Mouse (Mus musculus): ENCODE data around the gene Smg1. TPM values are rescaled to one million over a fixed set of nuclear protein-coding genes. Genes with fewer than 3 reads are reported as not detected.
"Not testable (repeated sequence)": the region's sequence is repeated elsewhere in the genome, so short reads cannot be mapped to it uniquely, and the experiment has no call there.

Smg1 gene
- total RNA-seq, 2 experiments from 2014 or later = 82.4 to 85.4 TPM

GRCm38 (mm10) chr7:118179782-118180181 lies 63.7 kb downstream of the Smg1 start:
- no peak for TF ChIP-seq CTCF (IDR thresholded peaks at IDR 0.05)
- intact Hi-C loops (cut with DNase I) = loop anchor here (10.0 kb wide), 1 partner anchor 115 kb away; no protein-coding TSS in a partner anchor
- Histone ChIP-seq H3K4me3 (no peak overlapping the region), H3K27ac (no peak overlapping the region)
- DNase-seq (ENCODE audit: extremely low spot score in 1 of 2, low spot score in 2 of 2) = no peak

- no peak for DNase-seq (ENCODE audit: extremely low spot score in 1 of 2, low spot score in 2 of 2)
- no peak for TF ChIP-seq CTCF (IDR thresholded peaks at IDR 0.05)
- intact Hi-C loops (cut with DNase I) = loop anchor here (10.0 kb wide), 1 partner anchor 119 kb away; no protein-coding TSS in a partner anchor
- Histone ChIP-seq H3K27ac (no peak overlapping the region), H3K4me3 (no peak overlapping the region)
Measured at GRCm38 (mm10) chr7:118175821-118176355, 67.6 kb downstream of the Smg1 start.

DNA sequence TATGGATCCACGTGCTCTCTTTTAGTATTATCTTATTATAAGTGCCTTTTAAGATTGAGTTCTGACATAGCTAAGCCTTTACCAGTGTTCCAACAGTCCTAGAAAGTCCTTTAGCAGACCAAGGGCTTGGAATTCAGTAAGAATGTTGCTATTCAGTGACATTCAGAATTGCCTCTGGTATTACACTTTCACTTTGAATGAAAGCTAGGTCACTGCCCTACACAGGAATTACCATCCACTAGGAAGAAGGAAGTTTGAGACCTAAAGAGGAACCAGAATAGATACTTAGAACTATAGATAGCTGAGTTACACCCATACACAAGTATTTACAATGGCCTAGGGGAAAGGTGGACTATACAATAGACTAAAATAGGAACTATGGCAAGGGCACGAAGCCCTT lies 73.3 kb downstream of the Smg1 start:
- H3K27ac ChIP-seq; DNase-seq (ENCODE audit: extremely low spot score in 1 of 2, low spot score in 2 of 2); H3K4me3 ChIP-seq: not testable (repeated sequence)
- intact Hi-C loops (cut with DNase I) = loop anchor here (10.0 kb wide), 1 partner anchor 125 kb away; no protein-coding TSS in a partner anchor

GRCm38 (mm10) chr7:118163006-118163405 lies 80.5 kb downstream of the Smg1 start:
- intact Hi-C loops (cut with DNase I) = no loop called here
- H3K4me3 ChIP-seq = no peak overlapping the region
- no peak for DNase-seq (ENCODE audit: extremely low spot score in 1 of 2, low spot score in 2 of 2)
- H3K27ac ChIP-seq = no peak overlapping the region
- TF ChIP-seq CTCF (IDR thresholded peaks at IDR 0.05) = no peak

- peak overlapping the region; percentile 53 for H3K27ac ChIP-seq
- peak; percentile 21 to 45 for DNase-seq (ENCODE audit: extremely low spot score in 1 of 2, low spot score in 2 of 2)
- intact Hi-C loops (cut with DNase I) = no loop called here
- no peak for TF ChIP-seq CTCF (IDR thresholded peaks at IDR 0.05)
- no peak overlapping the region for H3K4me3 ChIP-seq
Measured at GRCm38 (mm10) chr7:118160121-118160520, 83.3 kb downstream of the Smg1 start.

DNA sequence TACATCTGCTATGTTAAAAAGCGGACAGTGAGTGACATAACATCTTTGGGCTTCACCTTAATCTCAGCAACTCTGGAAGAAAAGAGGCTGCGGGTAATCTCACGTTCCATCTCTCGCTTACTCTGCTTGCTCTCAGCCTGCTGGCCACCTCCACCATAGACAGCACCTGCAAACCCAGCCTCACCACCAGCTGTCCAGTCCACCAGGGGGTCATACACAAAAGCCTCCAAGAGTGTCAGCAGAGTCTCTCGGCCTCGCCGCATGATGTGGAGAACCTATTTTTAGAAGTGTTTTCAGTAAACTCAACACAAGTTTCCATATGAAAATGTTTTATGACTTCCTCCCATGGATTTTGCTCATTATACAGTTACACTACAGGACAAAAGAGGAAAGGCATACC lies 87.0 kb downstream of the Smg1 start:
- no peak overlapping the region for H3K4me3 ChIP-seq
- TF ChIP-seq CTCF (IDR thresholded peaks at IDR 0.05) = no peak
- no peak for DNase-seq (ENCODE audit: extremely low spot score in 1 of 2, low spot score in 2 of 2)
- intact Hi-C loops (cut with DNase I) = no loop called here
- no peak overlapping the region for H3K27ac ChIP-seq

DNA sequence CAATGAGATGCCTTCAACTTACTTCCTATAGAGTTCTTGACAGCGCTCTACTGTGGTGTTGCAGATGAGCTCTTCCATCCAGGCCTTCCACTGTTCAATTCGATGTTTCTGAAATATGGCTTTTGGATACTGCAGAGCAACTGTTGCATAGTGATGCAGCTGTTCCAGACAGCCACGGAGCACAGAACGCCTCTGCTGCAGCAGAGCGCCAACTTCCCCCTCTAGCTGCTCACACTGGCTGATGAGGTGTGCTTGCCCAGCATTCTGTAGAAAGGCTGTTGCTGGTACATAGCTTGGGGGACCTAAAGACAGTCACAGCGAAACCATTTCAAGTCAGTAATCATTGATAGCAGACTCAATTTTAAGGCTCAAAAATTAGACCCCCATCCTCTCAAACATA lies 89.3 kb downstream of the Smg1 start:
- peak in 1 of 2 experiments; percentile 14 for DNase-seq (ENCODE audit: extremely low spot score in 1 of 2, low spot score in 2 of 2)
- no peak overlapping the region for H3K27ac ChIP-seq
- H3K4me3 ChIP-seq = no peak overlapping the region
- intact Hi-C loops (cut with DNase I) = no loop called here
- no peak for TF ChIP-seq CTCF (IDR thresholded peaks at IDR 0.05)

GRCm38 (mm10) chr7:118143602-118144001 lies 99.9 kb downstream of the Smg1 start:
- no peak overlapping the region for H3K27ac ChIP-seq
- intact Hi-C loops (cut with DNase I) = loop anchor here (5.0 kb wide), 1 partner anchor 64 kb away; no protein-coding TSS in a partner anchor
- TF ChIP-seq CTCF (IDR thresholded peaks at IDR 0.05) = no peak

GRCm38 (mm10) chr7:118143123-118143522 lies 100.3 kb downstream of the Smg1 start:
- DNase-seq (ENCODE audit: extremely low spot score in 1 of 2, low spot score in 2 of 2) = no peak
- intact Hi-C loops (cut with DNase I) = loop anchor here (5.0 kb wide), 1 partner anchor 64 kb away; no protein-coding TSS in a partner anchor
- H3K4me3 ChIP-seq = no peak overlapping the region
- no peak for TF ChIP-seq CTCF (IDR thresholded peaks at IDR 0.05)
- no peak overlapping the region for H3K27ac ChIP-seq

More at GRCm38 (mm10) chr7:118143602-118144001, 99.9 kb downstream of the Smg1 start:
- DNase-seq (ENCODE audit: extremely low spot score in 1 of 2, low spot score in 2 of 2) = no peak
- no peak overlapping the region for H3K4me3 ChIP-seq

DNA sequence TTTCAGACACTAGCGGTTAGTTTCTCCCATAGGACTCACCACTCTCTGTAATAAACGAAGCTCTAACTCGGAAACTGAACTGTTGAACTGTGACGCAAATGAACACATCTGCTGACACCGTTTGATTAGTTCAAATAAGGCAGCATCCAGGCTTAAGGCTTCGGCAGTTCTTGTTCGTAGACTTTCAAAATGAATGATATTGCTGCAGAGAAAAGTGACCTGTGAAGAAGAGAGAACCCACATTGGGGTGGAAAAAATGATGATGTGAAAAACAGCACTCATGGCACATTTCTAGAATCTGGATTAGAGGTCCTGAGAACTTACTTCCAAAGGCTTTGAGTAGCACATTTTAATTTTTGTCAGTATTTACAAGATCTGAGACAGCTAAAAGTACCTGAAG lies 102.2 kb downstream of the Smg1 start:
- intact Hi-C loops (cut with DNase I) = loop anchor here (5.0 kb wide), 1 partner anchor 66 kb away; no protein-coding TSS in a partner anchor
- no peak overlapping the region for H3K27ac ChIP-seq

GRCm38 (mm10) chr7:118135128-118135527 lies 108.3 kb downstream of the Smg1 start:
- Histone ChIP-seq H3K27ac (no peak overlapping the region), H3K4me3 (no peak overlapping the region)
- TF ChIP-seq CTCF (IDR thresholded peaks at IDR 0.05) = no peak
- no peak for DNase-seq (ENCODE audit: extremely low spot score in 1 of 2, low spot score in 2 of 2)
- intact Hi-C loops (cut with DNase I) = no loop called here

More for the DNA sequence above, 102.2 kb downstream of the Smg1 start:
- TF ChIP-seq CTCF (IDR thresholded peaks at IDR 0.05) = no peak
- no peak overlapping the region for H3K4me3 ChIP-seq
- no peak for DNase-seq (ENCODE audit: extremely low spot score in 1 of 2, low spot score in 2 of 2)

GRCm38 (mm10) chr7:118129430-118130041 lies 113.9 kb downstream of the Smg1 start, which contains the start of gene Arl6ip1:
TSS of gene Arl6ip1 (minus strand) at chr7:118129662.
- Histone ChIP-seq H3K27ac (peak within 1 kb of the TSS; percentile 89), H3K4me3 (peak within 1 kb of the TSS; percentile 62)
- TF ChIP-seq CTCF (IDR thresholded peaks at IDR 0.05) = no peak
- intact Hi-C loops (cut with DNase I) = loop anchor here (1.0 kb wide), 1 partner anchor 13 kb away; the partner anchor contains the start of gene Rps15a
- DNase-seq (ENCODE audit: extremely low spot score in 1 of 2, low spot score in 2 of 2) = peak; percentile 95 to 96
